Mouse (Mus musculus): Measurements from ENCODE around the gene Smok3c.
"Not testable (repeated sequence)": the region's sequence is repeated elsewhere in the genome, so short reads cannot be mapped to it uniquely, and the experiment has no call there.

Gene Smok3c

DNA sequence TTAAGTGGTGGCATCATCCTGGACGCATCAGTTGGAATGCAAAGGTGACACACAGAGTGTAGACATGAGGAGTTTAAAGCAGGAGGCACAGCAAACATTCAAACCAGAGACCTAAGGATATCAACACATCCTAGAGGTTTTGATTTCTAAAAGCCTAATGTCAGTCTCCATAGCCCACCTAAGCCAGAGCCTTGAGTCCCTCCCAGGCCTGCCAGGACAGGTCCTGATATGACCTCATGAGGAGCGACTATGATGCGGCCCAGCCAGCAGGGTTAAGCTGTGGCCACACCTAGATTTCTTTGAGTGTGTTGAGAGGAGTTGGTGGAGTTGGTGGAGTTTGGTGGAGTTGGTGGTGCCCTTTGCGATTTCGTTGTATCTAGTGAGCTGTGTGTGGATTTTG lies at the start of gene Smok3c:
TSS of gene Smok3c (plus strand) at position 301 of the 400 bp plus-strand sequence.
- not testable (repeated sequence) for DNase-seq

GRCm38 (mm10) chr5:138009437-138009836 lies 43.6 kb upstream of the Smok3c start:
- no peak for DNase-seq

DNA sequence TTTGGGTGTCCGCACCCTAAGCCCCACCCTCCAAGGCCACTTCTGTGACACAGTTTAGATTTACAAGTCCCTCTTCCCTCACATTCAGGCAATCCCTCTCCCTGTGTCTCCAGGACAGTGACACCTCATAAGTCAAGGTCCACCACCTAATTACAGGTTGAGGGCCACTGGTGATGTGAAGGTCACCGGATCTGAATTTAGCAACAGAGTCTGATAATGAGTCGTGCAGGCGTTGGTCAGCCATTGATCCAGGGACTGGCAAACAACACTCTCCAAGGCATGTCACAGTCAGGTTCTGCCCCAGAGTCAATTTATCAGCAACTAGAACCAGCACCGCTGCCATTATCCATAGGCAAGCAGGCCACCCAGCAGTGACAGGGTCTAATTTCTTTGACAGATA lies 40.6 kb upstream of the Smok3c start:
- DNase-seq, result no peak

GRCm38 (mm10) chr5:138016530-138016929 lies 36.5 kb upstream of the Smok3c start:
- no peak for DNase-seq

DNA sequence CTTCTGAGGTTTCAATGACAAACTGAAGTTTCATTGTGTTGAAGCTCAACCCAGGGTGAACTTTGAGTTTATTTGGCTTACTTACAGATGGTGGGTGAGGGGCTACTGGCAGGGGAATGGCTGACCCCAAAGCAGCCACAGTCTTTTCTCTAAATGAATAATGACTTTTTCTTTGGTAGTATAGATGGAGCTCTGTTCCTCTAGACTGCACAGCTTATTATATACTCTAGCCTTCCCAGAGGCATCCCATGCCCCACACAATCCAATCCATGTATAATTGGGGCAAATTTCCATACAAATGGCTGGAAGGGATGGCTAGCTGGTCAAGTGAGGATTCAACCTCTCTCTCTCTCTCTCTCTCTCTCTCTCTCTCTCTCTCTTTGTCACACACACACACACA lies 36.0 kb upstream of the Smok3c start:
- no peak for DNase-seq

GRCm38 (mm10) chr5:138019577-138019976 lies 33.4 kb upstream of the Smok3c start:
- DNase-seq, result not testable (repeated sequence)

DNA sequence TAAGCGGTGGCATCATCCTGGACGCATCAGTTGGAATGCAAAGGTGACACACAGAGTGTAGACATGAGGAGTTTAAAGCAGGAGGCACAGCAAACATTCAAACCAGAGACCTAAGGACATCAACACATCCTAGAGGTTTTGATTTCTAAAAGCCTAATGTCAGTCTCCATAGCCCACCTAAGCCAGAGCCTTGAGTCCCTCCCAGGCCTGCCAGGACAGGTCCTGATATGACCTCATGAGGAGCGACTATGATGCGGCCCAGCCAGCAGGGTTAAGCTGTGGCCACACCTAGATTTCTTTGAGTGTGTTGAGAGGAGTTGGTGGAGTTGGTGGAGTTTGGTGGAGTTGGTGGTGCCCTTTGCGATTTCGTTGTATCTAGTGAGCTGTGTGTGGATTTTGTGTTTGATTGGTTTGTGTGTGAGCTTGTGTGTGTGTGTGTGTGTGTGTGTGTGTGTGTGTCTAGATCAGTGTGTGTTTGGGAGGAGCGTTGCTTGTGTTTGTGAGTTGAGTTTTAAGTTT lies 32.0 kb upstream of the Smok3c start, which contains the start of the genes Smok3a and Smok3b:
TSS of gene Smok3a (plus strand) at position 301 of the 519 bp plus-strand sequence.
TSS of gene Smok3b (plus strand) at position 469 of the 519 bp plus-strand sequence.
- DNase-seq, result not testable (repeated sequence)

DNA sequence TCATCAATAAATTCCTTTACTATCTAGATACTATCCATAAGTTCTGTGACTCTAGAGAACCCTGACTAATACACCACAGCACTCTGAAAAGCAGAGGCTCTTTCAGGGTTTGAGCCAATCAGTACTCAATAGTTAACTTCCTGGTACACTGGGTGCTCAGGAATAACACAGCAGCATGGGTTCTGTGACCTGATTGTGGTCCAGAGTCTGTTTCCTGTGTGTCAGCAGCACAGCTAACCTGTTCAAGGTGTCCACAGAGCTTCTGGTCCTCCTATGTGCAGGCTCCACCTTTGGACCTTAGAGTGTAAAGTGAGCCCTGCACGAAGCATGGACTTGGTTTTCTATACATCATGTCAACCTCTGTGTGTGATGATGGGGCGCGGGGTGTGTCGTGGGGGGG lies 20.8 kb downstream of the Smok3c start:
- no peak for DNase-seq

DNA sequence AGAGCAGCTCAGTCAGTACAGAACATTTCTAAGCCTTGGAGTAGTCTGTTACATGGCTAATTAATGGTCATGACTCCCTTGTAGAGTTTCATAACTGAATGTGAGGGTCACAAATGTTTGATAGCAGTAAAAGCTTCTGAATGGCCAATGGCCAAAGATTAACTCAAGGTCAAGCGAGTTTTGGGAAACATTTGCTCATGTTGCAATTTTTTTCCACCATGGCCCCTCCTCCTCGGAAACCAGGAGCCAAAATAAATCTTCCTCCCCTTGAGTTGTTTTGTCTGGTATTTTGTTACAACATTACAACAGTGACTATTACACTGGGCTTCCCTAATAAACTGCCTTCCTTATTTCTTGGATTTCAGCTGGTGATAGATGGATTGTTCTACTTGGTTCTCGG lies 22.7 kb downstream of the Smok3c start:
- DNase-seq, result no peak

- DNase-seq, result no peak
Measured at GRCm38 (mm10) chr5:138076148-138076547, 23.2 kb downstream of the Smok3c start.

DNA sequence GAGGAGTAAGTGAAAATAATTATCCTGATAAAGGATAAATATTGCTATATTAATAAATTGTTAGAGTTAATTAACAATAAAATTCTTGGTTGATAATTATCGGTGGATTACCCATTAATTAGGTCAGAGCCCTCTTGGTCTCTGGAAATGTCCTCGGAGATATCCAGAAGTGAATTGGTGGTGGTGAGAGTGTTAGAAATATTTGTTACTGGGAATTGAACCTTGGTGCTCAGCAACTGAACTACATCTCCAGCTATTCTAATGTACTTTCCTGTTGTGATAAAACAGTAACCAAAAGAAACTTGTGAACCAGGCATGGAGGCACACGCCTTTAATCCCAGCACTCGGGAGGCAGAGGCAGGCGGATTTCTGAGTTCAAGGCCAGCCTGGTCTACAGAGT lies 27.5 kb downstream of the Smok3c start:
- DNase-seq, result no peak

DNA sequence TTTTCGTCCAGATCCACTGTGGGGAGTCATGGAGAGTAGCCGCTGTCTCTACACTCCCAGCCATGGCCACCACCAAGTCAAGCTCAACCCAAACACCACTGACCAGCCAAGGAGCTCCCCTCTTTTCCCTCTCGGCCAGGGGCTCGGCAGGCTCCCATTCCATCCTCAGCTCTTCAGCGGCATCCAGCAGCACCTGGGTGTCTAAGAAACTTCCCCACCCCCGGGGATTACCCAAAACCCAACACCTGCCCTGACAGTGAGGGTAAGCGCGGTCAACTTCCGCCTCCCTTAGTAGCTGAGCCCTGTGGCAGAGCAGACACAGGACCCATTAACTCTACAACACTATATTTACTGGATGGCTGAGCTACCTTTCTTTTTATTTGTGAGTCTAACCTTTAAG lies 28.5 kb downstream of the Smok3c start:
- no peak for DNase-seq

DNA sequence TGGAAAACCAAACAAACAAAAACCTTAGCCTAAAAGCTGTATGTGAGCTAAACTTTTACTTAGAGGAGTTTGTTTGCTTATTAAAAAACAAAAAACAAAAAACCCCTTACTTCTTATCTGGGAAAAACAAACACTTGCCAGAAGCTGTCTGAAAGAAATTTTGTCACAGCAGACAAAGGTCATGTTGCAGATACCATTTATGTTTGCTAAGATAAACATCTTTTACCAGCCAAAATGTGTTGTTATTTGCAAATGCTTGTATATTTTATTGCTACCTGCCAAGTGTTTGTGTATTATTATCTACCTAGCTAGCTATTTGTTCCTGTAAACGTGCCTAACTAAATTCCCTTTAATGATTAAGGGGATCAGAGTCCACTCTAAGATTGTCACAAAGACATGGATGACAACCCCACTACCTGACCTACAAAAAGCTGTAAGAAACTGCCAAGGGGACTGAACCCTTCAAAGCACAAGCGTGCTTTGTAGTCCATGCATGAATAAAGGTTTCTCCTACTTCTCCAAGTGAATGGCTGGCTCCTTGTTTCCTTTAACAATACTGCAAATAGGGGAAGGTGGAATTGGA lies 30.4 kb downstream of the Smok3c start:
- DNase-seq, result no peak

DNA sequence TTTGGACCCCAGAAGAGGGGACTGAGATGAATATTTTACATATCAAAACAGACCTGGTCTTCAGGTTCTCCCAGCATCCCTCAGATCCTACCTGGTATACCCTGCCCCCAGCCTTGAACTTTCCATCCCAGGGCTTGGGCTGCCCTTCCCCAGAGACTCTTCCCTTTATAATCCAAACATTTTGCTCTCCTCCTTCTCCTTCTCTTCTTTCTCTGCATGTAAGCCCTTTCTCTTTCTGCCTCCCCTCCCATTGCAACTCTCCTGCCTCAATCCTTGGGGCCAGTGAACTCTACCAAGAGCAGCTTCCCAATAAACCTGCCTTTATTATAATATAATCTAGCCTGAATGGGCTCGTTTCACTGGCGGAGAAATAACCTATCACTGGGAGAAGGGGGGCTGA lies 30.9 kb downstream of the Smok3c start:
- DNase-seq, result no peak

- DNase-seq, result no peak
Measured at GRCm38 (mm10) chr5:138084507-138084906, 31.5 kb downstream of the Smok3c start.

DNA sequence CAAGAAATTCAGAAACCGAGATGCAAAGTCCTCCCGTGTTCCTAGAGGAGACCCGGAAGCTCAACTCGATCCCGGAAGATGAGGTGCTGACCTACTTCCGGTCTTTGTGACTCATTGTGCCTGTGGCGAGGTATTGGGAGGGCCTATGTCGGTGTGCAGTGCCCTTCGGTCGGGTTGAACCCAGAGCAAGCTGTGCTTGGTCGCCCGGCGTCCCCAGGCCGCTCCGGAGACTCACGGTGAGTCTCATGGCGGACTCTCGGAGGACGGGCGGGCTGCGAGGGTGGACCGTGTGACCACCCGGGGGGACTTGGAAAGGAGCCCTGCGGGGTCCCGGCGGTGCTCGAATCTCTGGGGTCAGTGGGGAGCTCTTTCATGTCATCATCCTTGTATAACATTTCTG lies 32.0 kb downstream of the Smok3c start, which contains the start of gene Zkscan1:
TSS of gene Zkscan1 (plus strand) at position 89 of the 400 bp plus-strand sequence.
- DNase-seq, result peak; percentile 55 to 74

DNA sequence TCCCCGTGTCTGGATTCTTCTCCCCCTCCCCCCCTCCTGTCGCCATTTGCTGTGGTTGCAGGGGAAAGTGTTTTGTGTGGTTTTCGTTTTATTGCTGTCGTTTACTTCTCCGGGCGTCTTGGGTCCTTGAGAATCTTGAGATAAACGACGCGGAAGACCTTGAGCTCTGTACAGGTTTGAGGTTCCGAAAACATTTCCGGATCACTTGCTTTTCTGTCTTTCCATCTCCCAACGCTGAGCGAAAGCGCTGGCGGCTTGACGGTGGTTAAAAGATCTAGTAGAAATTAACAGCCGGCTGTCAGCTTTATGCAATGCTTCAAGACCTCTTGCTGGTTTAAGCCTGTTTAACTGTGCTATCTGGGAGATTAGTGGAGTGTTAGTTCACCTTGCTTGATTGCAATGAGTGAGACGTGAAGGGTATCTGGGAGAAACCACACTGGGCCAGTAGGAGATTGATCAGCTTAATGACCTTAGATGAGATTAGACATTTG lies 32.5 kb downstream of the Smok3c start:
- DNase-seq, result no peak

- no peak for DNase-seq
Measured at GRCm38 (mm10) chr5:138086842-138087241, 33.8 kb downstream of the Smok3c start.

DNA sequence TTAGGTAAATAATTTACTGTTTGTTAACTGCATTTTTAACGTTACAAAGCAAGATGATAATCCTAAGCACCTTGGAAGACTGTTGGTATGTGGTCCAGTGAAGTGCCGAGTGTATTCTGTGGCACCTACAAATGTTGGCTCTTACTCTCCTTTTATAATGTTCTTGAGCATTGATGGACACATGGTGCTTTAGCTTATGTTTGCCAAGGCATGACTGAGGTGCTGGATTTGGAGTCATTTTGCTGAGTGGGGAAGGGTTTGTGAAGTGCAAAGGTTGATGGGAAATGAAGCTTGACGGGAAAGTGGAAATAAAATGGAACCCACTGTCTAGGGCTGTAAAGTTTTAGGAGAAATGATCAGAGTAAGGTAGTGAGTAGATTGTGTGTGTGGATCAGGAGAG lies 35.4 kb downstream of the Smok3c start:
- DNase-seq, result no peak

DNA sequence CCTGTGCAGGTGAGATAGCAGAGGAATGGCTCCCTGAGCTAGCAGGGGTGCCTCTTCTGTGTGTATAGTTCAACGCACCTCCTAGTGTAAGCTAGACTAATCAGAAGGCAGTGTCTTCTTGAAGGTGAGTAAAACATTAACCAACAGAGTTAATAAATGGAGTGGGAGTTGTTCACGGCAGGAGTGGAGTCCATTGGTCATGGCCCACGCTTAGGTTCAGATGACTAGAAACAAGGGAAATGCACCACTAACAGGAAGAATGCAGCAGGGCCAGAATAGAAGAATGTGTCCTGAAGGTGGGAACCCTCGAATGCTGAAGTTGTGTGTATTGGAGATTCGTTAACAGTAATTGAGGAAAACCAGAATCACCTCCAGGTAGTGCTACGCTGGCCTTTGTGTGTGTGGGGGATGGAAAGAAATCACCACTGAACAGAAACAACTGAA lies 36.1 kb downstream of the Smok3c start:
- DNase-seq, result no peak

DNA sequence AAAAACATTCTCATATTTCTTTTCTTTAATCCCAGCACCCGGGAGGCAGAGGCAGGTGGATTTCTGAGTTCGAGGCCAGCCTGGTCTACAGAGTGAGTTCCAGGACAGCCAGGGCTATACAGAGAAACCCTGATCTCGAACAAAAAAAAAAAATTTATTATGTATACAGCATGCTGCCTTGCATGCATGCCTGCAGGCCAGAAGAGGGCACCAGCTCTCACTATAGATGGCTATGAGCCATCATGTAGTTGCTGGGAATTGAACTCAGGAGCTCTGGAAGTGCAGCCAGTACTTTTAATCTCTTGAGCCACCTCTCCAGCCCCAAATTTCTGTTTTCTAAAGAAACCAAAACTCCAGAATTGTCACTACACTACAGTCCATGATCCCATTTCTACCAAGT lies 37.3 kb downstream of the Smok3c start:
- no peak for DNase-seq

GRCm38 (mm10) chr5:138090737-138091136 lies 37.7 kb downstream of the Smok3c start:
- DNase-seq, result no peak

- DNase-seq, result no peak
Measured at GRCm38 (mm10) chr5:138092771-138093170, 39.8 kb downstream of the Smok3c start.

GRCm38 (mm10) chr5:138094474-138094873 lies 41.5 kb downstream of the Smok3c start:
- DNase-seq, result no peak

DNA sequence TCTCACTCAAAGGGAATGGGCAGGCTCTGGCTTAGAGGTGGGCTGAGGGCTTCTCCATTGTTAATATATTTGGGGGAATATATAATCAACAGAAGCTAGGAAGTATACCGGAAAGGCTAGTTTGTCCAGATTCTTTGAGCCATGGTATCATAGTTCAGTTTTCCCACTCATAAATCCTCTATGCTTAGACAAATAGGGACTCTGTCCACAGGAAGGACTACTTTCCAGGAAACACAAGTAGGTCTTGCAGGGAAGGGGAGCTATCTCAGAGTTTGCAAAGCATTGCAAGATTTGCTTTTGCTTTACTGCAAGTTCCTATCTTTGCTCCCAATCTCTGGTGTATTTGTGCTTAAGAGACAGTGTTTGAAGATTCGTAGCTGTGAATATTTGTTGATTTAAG lies 52.0 kb downstream of the Smok3c start:
- DNase-seq, result no peak

Data from thymus, adult 18-20 months (tissue).